Mouse (Mus musculus) cortical plate, adult 2 months (tissue): ENCODE measurements at regions not wholly inside any gene's neighbourhood (a gene's known extent, or its start where the extent isn't known, plus 50 kb on each side); places are given as distances from the start of the nearest gene placed in this dataset.

ENCODE experiments used
- H3K27ac ChIP-seq: fragments of 200-500 bp; 2 replicates; pipeline ENCODE4 v1.5.1; 2012; ENCODE audit warnings: low read length, control low read depth, inconsistent platforms; ENCODE audit not compliant: insufficient read depth
- H3K4me1 ChIP-seq: fragments of 200-500 bp; 2 replicates; pipeline ENCODE4 v1.6.1; 2011; ENCODE audit warnings: low read length; ENCODE audit not compliant: control insufficient read depth, insufficient read depth
- H3K4me3 ChIP-seq: fragments of 200-500 bp; 2 replicates; pipeline ENCODE4 v1.5.1; 2011; ENCODE audit warnings: mild to moderate bottlenecking, low read length, control low read depth; ENCODE audit not compliant: insufficient read depth
- CTCF ChIP-seq: fragments of 200-500 bp; IDR thresholded peaks from 2 replicates; pipeline ENCODE4 v1.5.1; 2011; ENCODE audit warnings: mild to moderate bottlenecking, control low read depth, low read length; ENCODE audit not compliant: insufficient read depth; ENCODE audit errors: extremely low read depth
- POLR2A ChIP-seq: fragments of 200-500 bp; IDR thresholded peaks from 2 replicates; pipeline ENCODE4 v1.6.1; 2011; ENCODE audit warnings: mild to moderate bottlenecking, low read length, control low read depth; ENCODE audit not compliant: insufficient read depth; ENCODE audit errors: extremely low read depth

- TF ChIP-seq CTCF (no peak), POLR2A (no peak)
- Histone ChIP-seq H3K27ac (no peak overlapping the region), H3K4me1 (peaks cover 2% of the 10 kb centered on the region), H3K4me3 (no peak overlapping the region)
These were observed 103.4 kb upstream of the Map4k3 start for GRCm38 (mm10) chr17:80831686-80832085.

- Histone ChIP-seq H3K4me1 (no peaks in the 10 kb centered on the region), H3K27ac (no peak overlapping the region), H3K4me3 (no peak overlapping the region)
- TF ChIP-seq CTCF (no peak), POLR2A (no peak)
These were observed 99.6 kb upstream of the Map4k3 start for GRCm38 (mm10) chr17:80827896-80828295.

GRCm38 (mm10) chr17:80827361-80827760 is 99.1 kb upstream of the Map4k3 start:
- TF ChIP-seq POLR2A (no peak), CTCF (no peak)
- H3K4me3 ChIP-seq, result no peak overlapping the region

GRCm38 (mm10) chr17:80825971-80826730 is 97.9 kb upstream of the Map4k3 start:
- H3K4me3 ChIP-seq, result no peak overlapping the region

More at GRCm38 (mm10) chr17:80827361-80827760, 99.1 kb upstream of the Map4k3 start:
- no peak overlapping the region for H3K27ac ChIP-seq
- H3K4me1 ChIP-seq, result no peaks in the 10 kb centered on the region

GRCm38 (mm10) chr17:80825518-80825901 is 97.2 kb upstream of the Map4k3 start:
- Histone ChIP-seq H3K4me1 (no peaks in the 10 kb centered on the region), H3K4me3 (no peak overlapping the region), H3K27ac (no peak overlapping the region)
- TF ChIP-seq POLR2A (no peak), CTCF (no peak)

More at GRCm38 (mm10) chr17:80825971-80826730, 97.9 kb upstream of the Map4k3 start:
- Histone ChIP-seq H3K27ac (no peak overlapping the region), H3K4me1 (no peaks in the 10 kb centered on the region)
- TF ChIP-seq POLR2A (no peak), CTCF (no peak)

GRCm38 (mm10) chr17:80824826-80825517 is 96.7 kb upstream of the Map4k3 start:
- TF ChIP-seq POLR2A, result no peak
- no peak for TF ChIP-seq CTCF
- no peak overlapping the region for H3K27ac ChIP-seq
- no peaks in the 10 kb centered on the region for H3K4me1 ChIP-seq
- no peak overlapping the region for H3K4me3 ChIP-seq

GRCm38 (mm10) chr17:80824261-80824660 is 96.0 kb upstream of the Map4k3 start:
- TF ChIP-seq POLR2A (no peak), CTCF (no peak)
- Histone ChIP-seq H3K4me3 (no peak overlapping the region), H3K4me1 (no peaks in the 10 kb centered on the region), H3K27ac (no peak overlapping the region)

- TF ChIP-seq POLR2A (no peak), CTCF (no peak)
- no peak overlapping the region for H3K4me3 ChIP-seq
- no peaks in the 10 kb centered on the region for H3K4me1 ChIP-seq
- H3K27ac ChIP-seq, result no peak overlapping the region
These were observed 92.6 kb upstream of the Map4k3 start for GRCm38 (mm10) chr17:80820888-80821287.

GRCm38 (mm10) chr17:80818477-80819028 is 90.3 kb upstream of the Map4k3 start:
- Histone ChIP-seq H3K27ac (no peak overlapping the region), H3K4me3 (no peak overlapping the region), H3K4me1 (no peaks in the 10 kb centered on the region)
- no peak for TF ChIP-seq POLR2A
- TF ChIP-seq CTCF, result no peak
